Mouse (Mus musculus) intestine, postnatal 0 days (tissue): ENCODE data around the gene Dis3l2. TPM values are rescaled to one million over a fixed set of nuclear protein-coding genes. Genes with fewer than 3 reads are reported as not detected.
A peak's percentile ranks its signal among the peaks of the same experiment; 100 is the strongest.

Source experiments
- ATAC-seq: fragments of 200-750 bp; cut with Nextera tagmentation; 2 replicates; pipeline ENCODE4 v1.8.0; 2017; ENCODE audit warnings: mild to moderate bottlenecking, moderate TSS enrichment, moderate library complexity
- H3K27ac ChIP-seq: fragments of 300-500 bp; sonication (generic); 2 replicates; pipeline ENCODE4 v1.5.1; 2014; ENCODE audit warnings: mild to moderate bottlenecking, low read depth, low read length, moderate library complexity
- H3K27me3 ChIP-seq: fragments of 300-500 bp; sonication (generic); replicated peaks from 2 replicates; pipeline ENCODE4 v1.6.1; 2014; ENCODE audit warnings: low read length, mixed read lengths; ENCODE audit not compliant: control insufficient read depth, insufficient read depth
- H3K36me3 ChIP-seq: fragments of 300-500 bp; sonication (generic); 2 replicates; pipeline ENCODE4 v1.6.1; 2014; ENCODE audit warnings: mild to moderate bottlenecking, moderate library complexity; ENCODE audit not compliant: control insufficient read depth, insufficient read depth
- H3K4me1 ChIP-seq: fragments of 300-500 bp; sonication (generic); replicated peaks from 2 replicates; pipeline ENCODE4 v1.6.1; 2014; ENCODE audit warnings: antibody characterized with exemption, low read length, mixed read lengths; ENCODE audit not compliant: control insufficient read depth, insufficient read depth
- H3K4me2 ChIP-seq: fragments of 300-500 bp; sonication (generic); replicated peaks from 2 replicates; pipeline ENCODE4 v1.6.1; 2014; ENCODE audit warnings: low read depth, mild to moderate bottlenecking, moderate library complexity
- H3K4me3 ChIP-seq: fragments of 300-500 bp; sonication (generic); 2 replicates; pipeline ENCODE4 v1.5.1; 2014; ENCODE audit warnings: low read depth, low read length
- H3K9ac ChIP-seq: fragments of 300-500 bp; sonication (generic); 2 replicates; pipeline ENCODE4 v1.6.1; 2014; ENCODE audit warnings: mild to moderate bottlenecking, low read depth, low read length
- H3K9me3 ChIP-seq: fragments of 300-500 bp; sonication (generic); 2 replicates; pipeline ENCODE4 v1.6.1; 2016; ENCODE audit warnings: mixed run types; ENCODE audit not compliant: control insufficient read depth
- CTCF ChIP-seq: sonication (generic); IDR thresholded peaks from 2 replicates; pipeline ENCODE4 v1.5.1; 2016; ENCODE audit warnings: low read depth, mild to moderate bottlenecking, control low read depth, antibody characterized with exemption, moderate library complexity
- WGBS: fragments of 180-500 bp; shearing (Covaris S2); extraction: QIAGEN DNeasy Blood & Tissue Kit; methylation state at CpG from one replicate; pipeline ENCODE4 v1.1.7; 2014; 5-methylcytosine and 5-hydroxymethylcytosine counted together
- polyA plus RNA-seq: library from polyadenylated mRNA; unstranded; fragments of >200 nt; fragmentation: Nextera tagmentation; extraction: Ambion mirVana; gene quantifications from 2 replicates; pipeline ENCODE4 v1.2.1, GENCODE M21; 2015

Dis3l2 gene
- polyA plus RNA-seq, 1 experiment from 2014 or later, result 11.7 TPM

DNA sequence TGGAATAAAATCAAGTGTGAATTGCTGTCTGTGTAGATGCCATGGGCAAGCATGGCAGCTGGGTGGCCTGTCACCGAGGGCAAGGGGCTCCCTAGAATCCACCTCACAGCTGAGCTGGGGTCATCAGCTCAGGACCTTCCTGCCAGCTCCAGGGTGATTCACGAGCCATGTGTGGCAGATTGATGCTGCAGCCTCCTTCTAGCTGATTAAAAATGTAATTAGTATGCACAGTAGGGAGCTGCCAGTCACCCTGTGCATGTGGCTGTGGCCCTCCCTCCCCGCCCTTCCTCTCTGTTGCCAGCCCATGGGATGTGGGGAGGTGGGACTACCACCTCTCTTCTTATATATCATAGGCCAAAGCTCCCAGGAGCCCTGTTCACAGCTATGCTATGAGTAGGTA lies 346.5 kb downstream of the Dis3l2 start:
- Histone ChIP-seq H3K4me3 (no peak overlapping the region), H3K9me3 (no peaks in the 10 kb centered on the region), H3K9ac (no peak overlapping the region), H3K27me3 (no peaks in the 10 kb centered on the region), H3K27ac (no peak overlapping the region), H3K4me1 (no peaks in the 10 kb centered on the region), H3K36me3 (peaks cover 17% of the 10 kb centered on the region; the same call in 1 of the 2 replicates), H3K4me2 (no peak overlapping the region)
- TF ChIP-seq CTCF, result no peak
- WGBS, result 83% methylated on average over 3 of the region's 3 CpGs
- ATAC-seq, result no peak

DNA sequence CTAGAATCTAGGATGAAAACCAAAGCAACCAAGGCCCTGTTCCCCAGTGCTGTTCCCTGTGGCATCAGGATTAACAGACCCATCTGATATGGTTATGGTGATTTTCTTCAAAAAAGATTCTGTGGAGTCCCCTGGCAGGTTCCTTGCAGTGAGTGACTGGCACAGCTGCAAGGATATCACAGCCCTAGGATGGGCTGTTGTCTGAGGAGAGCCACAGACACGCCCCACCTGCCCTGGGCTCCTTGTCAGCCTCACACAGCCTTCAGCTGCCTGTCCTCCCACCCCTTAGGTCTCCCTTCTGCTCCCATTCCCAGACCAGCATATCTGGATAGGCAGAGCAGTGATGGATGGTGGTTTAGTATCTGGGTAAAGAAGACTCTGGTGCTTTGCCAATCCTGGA lies 347.1 kb downstream of the Dis3l2 start:
- H3K9ac ChIP-seq, result no peak overlapping the region
- no peak for ATAC-seq
- WGBS, result 55% methylated on average over 1 of the region's 1 CpGs
- peaks cover 17% of the 10 kb centered on the region; the same call in 1 of the 2 replicates for H3K36me3 ChIP-seq
- no peak overlapping the region for H3K4me2 ChIP-seq
- no peak overlapping the region for H3K27ac ChIP-seq
- H3K4me1 ChIP-seq, result no peaks in the 10 kb centered on the region
- no peak overlapping the region for H3K4me3 ChIP-seq
- no peak for TF ChIP-seq CTCF
- no peaks in the 10 kb centered on the region for H3K9me3 ChIP-seq
- H3K27me3 ChIP-seq, result no peaks in the 10 kb centered on the region

DNA sequence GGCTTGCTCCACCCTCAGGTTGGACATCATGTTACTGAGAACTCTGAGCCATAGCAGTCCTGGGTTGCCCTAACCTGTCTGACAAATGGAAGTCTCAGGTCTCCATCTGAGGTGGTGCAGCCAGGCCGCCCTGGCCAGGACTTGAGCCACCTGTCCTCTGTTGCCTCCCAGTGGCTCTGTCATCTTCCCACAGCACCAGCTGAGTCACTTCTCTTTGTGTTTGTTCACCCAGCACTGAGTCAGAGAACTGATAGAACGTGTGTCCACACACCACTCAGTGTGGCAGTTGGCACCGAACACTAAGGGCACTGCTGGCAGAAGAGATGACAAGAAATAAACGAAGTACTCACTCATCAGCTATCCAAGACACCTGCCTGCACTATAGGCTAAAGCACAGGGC lies 347.8 kb downstream of the Dis3l2 start:
- Histone ChIP-seq H3K4me1 (no peaks in the 10 kb centered on the region), H3K9ac (no peak overlapping the region), H3K36me3 (peaks cover 17% of the 10 kb centered on the region; the same call in 1 of the 2 replicates), H3K27ac (no peak overlapping the region), H3K4me2 (no peak overlapping the region), H3K9me3 (no peaks in the 10 kb centered on the region), H3K27me3 (no peaks in the 10 kb centered on the region), H3K4me3 (no peak overlapping the region)
- no peak for TF ChIP-seq CTCF
- WGBS, result 82% methylated on average over 4 of the region's 4 CpGs
- no peak for ATAC-seq

DNA sequence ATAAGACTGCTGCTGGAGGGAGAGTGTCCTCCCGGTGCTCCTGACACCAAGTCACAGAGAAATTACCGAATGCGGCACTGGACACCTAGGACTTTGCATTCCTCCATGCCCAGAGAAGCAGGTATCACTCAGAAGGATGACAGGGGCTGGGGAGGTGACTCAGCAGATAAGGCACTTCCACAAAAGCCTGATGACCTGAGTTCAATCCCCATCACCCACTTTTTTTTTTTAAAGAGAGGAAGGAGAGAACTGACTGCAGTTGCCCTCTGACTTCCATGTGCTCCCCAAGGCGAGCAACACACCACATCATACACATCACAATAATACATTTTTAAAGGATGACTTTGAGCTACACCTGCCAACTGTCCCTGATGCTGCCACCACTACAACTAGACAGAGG lies 353.5 kb downstream of the Dis3l2 start:
- TF ChIP-seq CTCF, result no peak
- Histone ChIP-seq H3K27ac (no peak overlapping the region), H3K9ac (no peak overlapping the region), H3K4me3 (no peak overlapping the region), H3K9me3 (0 out of 2 replicates have a peak, but pooled peaks cover under 1% of the 10 kb centered on the region), H3K4me1 (no peaks in the 10 kb centered on the region), H3K27me3 (no peaks in the 10 kb centered on the region), H3K36me3 (0 out of 2 replicates have a peak, but pooled peaks cover under 1% of the 10 kb centered on the region), H3K4me2 (no peak overlapping the region)
- WGBS, result 77% methylated on average over 4 of the region's 4 CpGs
- ATAC-seq, result no peak

DNA sequence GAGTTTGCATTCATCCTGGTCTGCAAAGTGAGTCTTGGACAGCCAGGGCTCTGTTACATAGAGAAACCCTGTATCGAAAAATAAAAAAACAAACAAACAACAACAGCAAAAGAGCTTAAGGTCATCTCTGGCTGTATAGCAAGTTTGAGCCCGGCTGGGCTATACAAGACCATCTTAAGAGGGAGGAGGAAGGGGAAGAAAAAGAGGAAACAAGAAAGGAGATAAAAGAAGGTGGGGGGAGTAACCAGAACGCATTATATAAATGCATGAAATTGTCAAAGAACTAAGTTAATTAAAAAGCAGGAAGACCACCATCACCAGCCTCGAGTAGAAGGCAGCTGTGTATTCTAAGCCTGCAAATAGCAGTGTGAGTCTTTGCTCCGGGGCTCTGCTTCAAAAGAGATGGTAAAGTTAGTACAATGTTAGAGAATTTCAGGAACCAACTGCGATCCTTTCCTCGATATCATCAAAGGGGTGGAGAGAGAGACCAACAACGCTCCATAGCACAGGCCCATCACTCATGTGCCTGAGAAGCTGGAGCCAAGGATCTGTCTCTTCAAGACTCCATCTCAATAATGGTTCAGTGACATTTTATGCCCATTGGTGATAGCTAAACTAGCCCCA lies 355.5 kb downstream of the Dis3l2 start:
- Histone ChIP-seq H3K4me2 (no peak overlapping the region), H3K27ac (no peak overlapping the region), H3K36me3 (no peaks in the 10 kb centered on the region), H3K9ac (no peak overlapping the region), H3K4me1 (no peaks in the 10 kb centered on the region), H3K9me3 (peaks cover 4% of the 10 kb centered on the region; the same call in 1 of the 2 replicates), H3K27me3 (no peaks in the 10 kb centered on the region), H3K4me3 (no peak overlapping the region)
- 80% methylated on average over 8 of the region's 8 CpGs for WGBS
- no peak for ATAC-seq
- TF ChIP-seq CTCF, result no peak

DNA sequence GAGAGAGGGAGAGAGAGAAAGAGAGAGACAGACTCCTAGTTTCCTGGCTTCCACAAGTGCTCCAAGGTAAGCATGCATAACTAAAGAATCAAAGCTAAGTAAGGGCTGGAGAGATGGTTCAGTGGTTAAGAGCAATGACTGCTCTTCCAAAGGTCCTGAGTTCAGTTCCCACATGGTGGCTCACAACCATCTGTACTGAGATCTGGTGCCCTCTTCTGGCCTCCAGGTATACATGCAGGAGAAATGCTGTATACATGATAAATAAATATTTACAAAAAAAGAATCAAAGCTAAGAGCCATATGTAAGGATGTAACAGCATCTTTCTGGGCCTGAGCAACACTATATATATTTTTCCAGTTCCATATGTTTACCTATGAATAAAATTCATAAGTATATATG lies 357.3 kb downstream of the Dis3l2 start:
- Histone ChIP-seq H3K27me3 (no peaks in the 10 kb centered on the region), H3K27ac (no peak overlapping the region), H3K4me3 (no peak overlapping the region), H3K36me3 (no peaks in the 10 kb centered on the region), H3K9me3 (peaks cover 4% of the 10 kb centered on the region; the same call in 1 of the 2 replicates), H3K4me1 (no peaks in the 10 kb centered on the region), H3K9ac (no peak overlapping the region), H3K4me2 (no peak overlapping the region)
- no peak for ATAC-seq
- TF ChIP-seq CTCF, result peak; percentile 45
